Mouse (Mus musculus) midbrain, embryonic 15.5 days (tissue): ENCODE results near the gene Prpsap1. TPM values are rescaled to one million over a fixed set of nuclear protein-coding genes. Genes with fewer than 3 reads are reported as not detected.

Experiments used
- ATAC-seq: fragments of 200-750 bp; cut with Nextera tagmentation; replicated peaks from 2 replicates; pipeline ENCODE4 v1.8.0; 2017; ENCODE audit warnings: moderate TSS enrichment
- H3K27ac ChIP-seq: fragments of 300-500 bp; sonication (generic); 2 replicates; pipeline ENCODE4 v1.5.1; 2015; ENCODE audit warnings: mild to moderate bottlenecking, inconsistent platforms
- H3K27me3 ChIP-seq: fragments of 300-500 bp; sonication (generic); replicated peaks from 2 replicates; pipeline ENCODE4 v1.6.1; 2015; ENCODE audit warnings: inconsistent platforms
- H3K36me3 ChIP-seq: fragments of 300-500 bp; sonication (generic); replicated peaks from 2 replicates; pipeline ENCODE4 v1.6.1; 2015; ENCODE audit warnings: inconsistent platforms
- H3K4me1 ChIP-seq: fragments of 300-500 bp; sonication (generic); 2 replicates; pipeline ENCODE4 v1.6.1; 2015; ENCODE audit warnings: inconsistent platforms
- H3K4me2 ChIP-seq: fragments of 300-500 bp; sonication (generic); 2 replicates; pipeline ENCODE4 v1.6.1; 2015; ENCODE audit warnings: inconsistent platforms, mild to moderate bottlenecking, moderate library complexity
- H3K4me3 ChIP-seq: fragments of 300-500 bp; sonication (generic); 2 replicates; pipeline ENCODE4 v1.5.1; 2015; ENCODE audit warnings: mild to moderate bottlenecking, inconsistent platforms
- H3K9ac ChIP-seq: fragments of 300-500 bp; sonication (generic); 2 replicates; pipeline ENCODE4 v1.6.1; 2015; ENCODE audit warnings: mild to moderate bottlenecking, inconsistent platforms
- H3K9me3 ChIP-seq: fragments of 300-500 bp; sonication (generic); 2 replicates; pipeline ENCODE4 v1.6.1; 2016; ENCODE audit warnings: inconsistent platforms
- WGBS: fragments of 180-500 bp; shearing (Covaris S2); methylation state at CpG from one replicate; pipeline ENCODE4 v1.1.7; 2015; ENCODE audit warnings: mixed read lengths; 5-methylcytosine and 5-hydroxymethylcytosine counted together
- polyA plus RNA-seq: library from polyadenylated mRNA; unstranded; fragments of >200 nt; fragmentation: Nextera tagmentation; extraction: Ambion mirVana; gene quantifications from 2 replicates; pipeline ENCODE4 v1.2.1, GENCODE M21; 2015

Prpsap1 gene
- polyA plus RNA-seq, 1 experiment from 2014 or later: 199 TPM

- H3K9me3 ChIP-seq: no peaks in the 10 kb centered on the region
- WGBS: 17% methylated on average over 11 of the region's 11 CpGs
- H3K4me1 ChIP-seq: peaks cover 37% of the 10 kb centered on the region
- no peak for ATAC-seq
- peaks cover 44% of the 10 kb centered on the region for H3K27me3 ChIP-seq
- peak within 1 kb of the TSS; percentile 27 for H3K9ac ChIP-seq
- no peak within 1 kb of the TSS for H3K27ac ChIP-seq
- peak within 1 kb of the TSS; percentile 41 for H3K4me3 ChIP-seq
- H3K36me3 ChIP-seq: no peaks in the 10 kb centered on the region
- peak within 1 kb of the TSS; percentile 91 for H3K4me2 ChIP-seq
Measured at GRCm38 (mm10) chr11:116530187-116531147, 36.5 kb upstream of the Prpsap1 start, which contains the start of gene Sphk1. Gene Sphk1, plus strand, starts transcription at chr11:116530925.

GRCm38 (mm10) chr11:116528636-116529320 lies 34.8 kb upstream of the Prpsap1 start:
- H3K27ac ChIP-seq: no peak overlapping the region
- H3K27me3 ChIP-seq: peaks cover 29% of the 10 kb centered on the region
- ATAC-seq: no peak
- H3K4me1 ChIP-seq: peaks cover 33% of the 10 kb centered on the region
- H3K4me3 ChIP-seq: no peak overlapping the region
- H3K9ac ChIP-seq: no peak overlapping the region
- no peaks in the 10 kb centered on the region for H3K36me3 ChIP-seq
- WGBS: 74% methylated on average over 8 of the region's 8 CpGs
- no peak overlapping the region for H3K4me2 ChIP-seq
- H3K9me3 ChIP-seq: no peaks in the 10 kb centered on the region

DNA sequence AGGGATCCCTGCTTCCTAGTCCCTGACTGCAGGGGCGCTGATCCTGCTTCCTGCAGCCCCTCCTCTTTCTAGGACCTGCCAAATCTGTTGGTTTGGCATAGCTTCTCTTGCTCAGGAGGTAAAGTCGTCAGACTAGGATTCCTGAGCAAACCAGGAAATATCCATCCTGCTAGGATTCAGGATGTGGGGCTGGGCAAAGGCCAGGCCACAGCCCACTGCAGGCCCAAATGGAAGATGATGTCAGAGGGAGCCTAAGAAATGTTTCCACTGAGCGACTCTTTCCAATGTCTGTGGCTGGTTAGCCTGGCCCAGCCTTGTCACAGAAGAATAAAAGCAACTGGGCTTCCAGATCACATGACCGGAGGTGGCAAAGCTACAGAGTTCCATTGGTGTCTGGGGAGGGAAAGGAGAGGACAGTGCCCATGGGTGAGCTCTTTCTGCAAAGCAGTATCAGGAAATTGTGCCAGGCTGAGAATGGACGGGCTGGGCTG lies 29.7 kb upstream of the Prpsap1 start:
- Histone ChIP-seq H3K27me3 (no peaks in the 10 kb centered on the region), H3K4me1 (peaks cover 9% of the 10 kb centered on the region; the same call in 1 of the 2 replicates), H3K4me2 (no peak overlapping the region), H3K36me3 (no peaks in the 10 kb centered on the region), H3K27ac (no peak overlapping the region), H3K9ac (no peak overlapping the region), H3K9me3 (no peaks in the 10 kb centered on the region), H3K4me3 (no peak overlapping the region)
- no peak for ATAC-seq
- 44% methylated on average over 5 of the region's 5 CpGs for WGBS

- H3K9me3 ChIP-seq: no peaks in the 10 kb centered on the region
- WGBS: 58% methylated on average over 16 of the region's 16 CpGs
- H3K4me2 ChIP-seq: no peak overlapping the region
- ATAC-seq: no peak
- H3K4me3 ChIP-seq: no peak overlapping the region
- H3K27ac ChIP-seq: no peak overlapping the region
- no peaks in the 10 kb centered on the region for H3K36me3 ChIP-seq
- peaks cover 9% of the 10 kb centered on the region; the same call in 1 of the 2 replicates for H3K4me1 ChIP-seq
- H3K27me3 ChIP-seq: no peaks in the 10 kb centered on the region
- no peak overlapping the region for H3K9ac ChIP-seq
Measured at GRCm38 (mm10) chr11:116522886-116523698, 29.1 kb upstream of the Prpsap1 start.

- ATAC-seq: no peak
- H3K27ac ChIP-seq: no peak overlapping the region
- no peak overlapping the region for H3K9ac ChIP-seq
- H3K4me3 ChIP-seq: no peak overlapping the region
- no peak overlapping the region for H3K4me2 ChIP-seq
- no peaks in the 10 kb centered on the region for H3K36me3 ChIP-seq
- no peaks in the 10 kb centered on the region for H3K9me3 ChIP-seq
- H3K4me1 ChIP-seq: peaks cover 9% of the 10 kb centered on the region; the same call in 1 of the 2 replicates
- 93% methylated on average over 3 of the region's 3 CpGs for WGBS
- no peaks in the 10 kb centered on the region for H3K27me3 ChIP-seq
Measured at GRCm38 (mm10) chr11:116522046-116522445, 28.0 kb upstream of the Prpsap1 start.

GRCm38 (mm10) chr11:116521143-116521542 lies 27.1 kb upstream of the Prpsap1 start:
- ATAC-seq: no peak
- H3K4me3 ChIP-seq: no peak overlapping the region
- H3K36me3 ChIP-seq: no peaks in the 10 kb centered on the region
- H3K4me2 ChIP-seq: no peak overlapping the region
- WGBS: 65% methylated on average over 3 of the region's 3 CpGs
- no peak overlapping the region for H3K27ac ChIP-seq
- H3K9me3 ChIP-seq: no peaks in the 10 kb centered on the region
- H3K27me3 ChIP-seq: no peaks in the 10 kb centered on the region
- peaks cover 9% of the 10 kb centered on the region; the same call in 1 of the 2 replicates for H3K4me1 ChIP-seq
- no peak overlapping the region for H3K9ac ChIP-seq

DNA sequence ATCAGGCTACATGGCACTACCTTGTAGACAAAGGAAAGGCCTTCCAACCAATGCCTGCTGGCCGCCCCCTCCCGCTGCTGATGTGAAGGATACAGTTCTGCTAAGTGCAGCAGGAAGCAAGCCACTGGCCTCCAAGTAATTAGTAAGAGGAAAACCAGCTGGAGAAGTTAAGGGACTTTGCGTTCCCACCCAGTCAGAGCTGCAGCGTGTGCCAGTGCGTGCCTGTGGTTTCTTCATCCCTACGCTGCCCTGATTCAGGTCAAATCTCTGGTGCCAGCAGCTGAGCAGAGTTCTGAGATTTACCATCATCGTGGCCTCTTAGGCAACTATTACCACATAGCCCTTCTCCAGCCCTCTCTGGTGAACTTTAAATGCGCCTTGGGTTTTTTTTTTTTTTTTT lies 24.5 kb upstream of the Prpsap1 start:
- H3K27me3 ChIP-seq: no peaks in the 10 kb centered on the region
- no peak overlapping the region for H3K9ac ChIP-seq
- no peak overlapping the region for H3K4me2 ChIP-seq
- no peaks in the 10 kb centered on the region for H3K9me3 ChIP-seq
- peaks cover 14% of the 10 kb centered on the region for H3K4me1 ChIP-seq
- WGBS: 82% methylated on average over 8 of the region's 8 CpGs
- no peak for ATAC-seq
- H3K36me3 ChIP-seq: no peaks in the 10 kb centered on the region
- no peak overlapping the region for H3K27ac ChIP-seq
- no peak overlapping the region for H3K4me3 ChIP-seq

DNA sequence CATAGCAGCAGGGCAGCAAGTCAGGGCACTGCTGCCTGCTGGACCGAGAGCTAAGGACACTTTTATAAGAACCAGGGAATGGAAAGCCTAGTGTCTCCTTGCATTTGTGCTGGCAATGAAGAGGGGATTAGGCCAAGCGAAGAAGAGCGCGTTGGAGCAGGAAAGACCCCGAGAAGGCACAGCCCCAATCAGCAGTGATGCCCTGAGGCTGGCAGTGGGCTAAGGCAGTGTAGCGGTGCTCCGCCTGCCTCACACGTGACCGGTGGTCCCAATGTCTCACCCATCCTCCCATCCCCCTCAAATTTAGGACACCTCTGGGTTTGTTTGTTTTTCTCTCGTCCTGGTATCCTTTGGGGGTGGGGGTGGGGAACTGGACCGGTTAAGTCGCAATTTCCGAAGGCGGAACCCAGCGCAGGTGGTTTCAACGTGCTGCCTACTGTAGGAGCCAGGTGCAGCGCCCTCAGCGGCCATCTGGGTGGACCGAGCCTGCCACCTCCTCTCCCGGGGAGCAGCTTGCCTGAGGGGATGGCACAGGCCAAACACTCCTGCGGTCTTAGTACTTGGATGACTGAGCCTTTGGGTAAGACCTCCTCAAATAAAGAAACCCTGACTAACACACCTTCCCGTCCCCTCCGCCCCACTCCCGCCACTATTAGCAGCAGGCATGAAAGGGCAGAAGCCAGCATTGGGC lies 21.5 kb upstream of the Prpsap1 start:
- H3K27me3 ChIP-seq: no peaks in the 10 kb centered on the region
- no peak overlapping the region for H3K27ac ChIP-seq
- no peak for ATAC-seq
- peak overlapping the region; percentile 10; the same call in 1 of the 2 replicates for H3K9ac ChIP-seq
- peak overlapping the region; percentile 41 for H3K4me2 ChIP-seq
- WGBS: 15% methylated on average over 24 of the region's 24 CpGs
- peaks cover 8% of the 10 kb centered on the region for H3K4me1 ChIP-seq
- H3K4me3 ChIP-seq: peak overlapping the region; percentile 18
- H3K9me3 ChIP-seq: no peaks in the 10 kb centered on the region
- no peaks in the 10 kb centered on the region for H3K36me3 ChIP-seq

- H3K4me2 ChIP-seq: no peak overlapping the region
- no peak for ATAC-seq
- 83% methylated on average over 4 of the region's 4 CpGs for WGBS
Measured at GRCm38 (mm10) chr11:116513531-116514038, 19.6 kb upstream of the Prpsap1 start.

DNA sequence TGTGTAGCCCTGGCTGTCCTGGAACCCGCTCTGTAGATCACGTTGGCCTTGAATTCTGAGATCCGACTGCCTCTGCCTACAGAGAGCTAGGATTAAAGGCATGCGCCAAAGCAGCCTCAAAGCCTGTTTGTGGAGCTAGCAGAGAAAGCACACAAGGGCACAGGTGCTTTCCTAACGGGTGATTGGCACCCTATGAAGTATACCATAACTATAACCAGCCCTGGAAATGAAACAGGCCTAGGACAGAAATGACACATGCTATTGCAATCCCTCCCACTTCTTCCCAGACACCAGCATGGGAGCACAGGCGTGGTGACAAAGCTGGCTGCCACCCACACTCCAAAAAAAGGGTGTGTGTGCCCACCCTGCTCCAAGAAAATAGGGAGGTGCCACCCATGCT lies 19.0 kb upstream of the Prpsap1 start:
- no peak overlapping the region for H3K4me2 ChIP-seq
- H3K27ac ChIP-seq: no peak overlapping the region
- no peak overlapping the region for H3K9ac ChIP-seq
- ATAC-seq: no peak
- no peak overlapping the region for H3K4me3 ChIP-seq
- H3K9me3 ChIP-seq: no peaks in the 10 kb centered on the region
- H3K27me3 ChIP-seq: no peaks in the 10 kb centered on the region
- no peaks in the 10 kb centered on the region for H3K36me3 ChIP-seq
- H3K4me1 ChIP-seq: peaks cover 8% of the 10 kb centered on the region
- 80% methylated on average over 6 of the region's 6 CpGs for WGBS

More at GRCm38 (mm10) chr11:116513531-116514038, 19.6 kb upstream of the Prpsap1 start:
- Histone ChIP-seq H3K9ac (no peak overlapping the region), H3K4me3 (no peak overlapping the region), H3K27ac (no peak overlapping the region), H3K4me1 (peaks cover 8% of the 10 kb centered on the region), H3K27me3 (no peaks in the 10 kb centered on the region), H3K9me3 (no peaks in the 10 kb centered on the region), H3K36me3 (no peaks in the 10 kb centered on the region)

GRCm38 (mm10) chr11:116512154-116512553 lies 18.2 kb upstream of the Prpsap1 start:
- 92% methylated on average over 7 of the region's 7 CpGs for WGBS
- Histone ChIP-seq H3K4me3 (no peak overlapping the region), H3K4me2 (no peak overlapping the region), H3K9me3 (no peaks in the 10 kb centered on the region), H3K27me3 (no peaks in the 10 kb centered on the region), H3K27ac (no peak overlapping the region), H3K36me3 (no peaks in the 10 kb centered on the region), H3K4me1 (peaks cover 8% of the 10 kb centered on the region), H3K9ac (no peak overlapping the region)
- no peak for ATAC-seq
